Mouse (Mus musculus): ENCODE measurements at regions not wholly inside any gene's neighbourhood (a gene's known extent, or its start where the extent isn't known, plus 50 kb on each side); places are given as distances from the start of the nearest gene placed in this dataset.

DNA sequence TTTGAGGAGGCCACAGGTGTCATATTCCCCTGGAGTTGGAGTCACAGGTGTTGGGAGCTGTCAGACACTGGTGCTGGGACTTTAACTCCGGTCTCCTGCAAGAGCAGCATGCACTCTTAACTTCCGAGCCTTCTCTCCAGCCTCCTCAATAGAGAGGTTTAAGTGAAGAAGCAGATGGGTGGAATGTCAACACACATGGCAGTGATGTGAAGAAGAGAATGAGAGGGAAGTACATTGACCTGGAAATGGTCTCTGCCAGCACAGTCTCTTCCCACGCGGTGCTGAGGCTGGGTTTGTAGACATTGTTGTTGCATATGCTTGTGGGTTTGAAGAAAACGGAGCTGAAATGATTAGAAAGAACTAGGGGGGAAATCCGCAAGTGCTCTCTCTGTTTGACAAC lies 112.0 kb upstream of the Fn1 start:
- DNase-seq (ENCODE audit: low spot score): no peak

DNA sequence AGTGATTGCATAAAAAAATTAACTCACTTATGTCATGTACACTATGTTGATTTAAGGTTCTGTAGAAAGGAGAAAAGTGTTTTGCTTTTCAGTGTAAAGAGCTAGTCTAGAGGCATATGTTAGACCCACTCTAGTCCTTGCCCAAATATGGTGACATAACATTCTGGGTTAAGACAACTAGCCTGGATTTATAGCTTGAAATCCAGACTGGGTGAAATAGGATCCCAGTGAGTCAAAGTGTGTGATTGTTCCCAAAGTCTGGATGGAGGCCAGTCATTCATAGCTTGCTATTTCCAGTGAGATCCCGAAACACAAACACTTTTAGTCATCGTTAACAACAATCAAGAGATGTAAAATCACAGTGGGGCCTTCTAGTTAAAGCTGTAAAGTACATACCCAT lies 110.5 kb upstream of the Fn1 start:
- peak; percentile 96 for DNase-seq (ENCODE audit: low spot score)

DNA sequence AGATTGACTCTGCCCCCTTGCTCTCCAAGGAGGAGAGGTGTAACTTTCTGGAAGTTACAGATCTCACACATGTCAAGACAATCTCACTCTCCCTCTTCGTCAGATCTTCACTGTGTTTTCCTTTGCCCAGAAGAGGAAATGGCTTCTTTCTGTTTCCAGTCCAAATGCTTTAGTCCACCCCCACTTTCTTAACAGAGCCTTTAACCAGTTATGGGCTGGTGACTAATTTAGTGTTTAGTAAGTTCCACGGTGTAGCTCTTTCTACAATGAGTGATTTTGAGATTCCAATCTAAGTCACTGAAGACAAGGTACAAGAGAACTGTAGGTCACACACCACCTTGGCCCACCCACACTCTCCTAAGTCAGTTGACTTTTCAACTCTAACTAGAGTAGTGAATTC lies 107.3 kb upstream of the Fn1 start:
- no peak for DNase-seq (ENCODE audit: low spot score)

DNA sequence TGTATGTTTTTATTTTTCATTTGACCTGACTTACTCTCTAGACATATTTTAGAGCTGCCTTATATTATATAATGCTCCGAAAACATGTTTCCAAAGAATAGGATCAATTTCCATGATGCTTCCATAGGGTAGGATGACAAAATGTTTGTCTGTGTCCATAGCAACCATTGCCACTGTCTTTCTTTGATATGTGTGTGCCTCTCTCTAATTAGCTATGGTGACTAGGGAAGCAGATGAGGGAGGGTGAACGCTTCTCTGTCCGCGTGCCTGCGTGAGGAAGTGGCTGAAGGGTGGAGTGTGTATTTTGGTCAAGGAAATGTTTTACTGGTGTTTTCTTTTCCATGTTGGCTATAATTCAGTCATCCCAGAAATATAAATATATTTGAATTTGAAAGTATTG lies 104.2 kb upstream of the Fn1 start:
- no peak for DNase-seq (ENCODE audit: low spot score)

DNA sequence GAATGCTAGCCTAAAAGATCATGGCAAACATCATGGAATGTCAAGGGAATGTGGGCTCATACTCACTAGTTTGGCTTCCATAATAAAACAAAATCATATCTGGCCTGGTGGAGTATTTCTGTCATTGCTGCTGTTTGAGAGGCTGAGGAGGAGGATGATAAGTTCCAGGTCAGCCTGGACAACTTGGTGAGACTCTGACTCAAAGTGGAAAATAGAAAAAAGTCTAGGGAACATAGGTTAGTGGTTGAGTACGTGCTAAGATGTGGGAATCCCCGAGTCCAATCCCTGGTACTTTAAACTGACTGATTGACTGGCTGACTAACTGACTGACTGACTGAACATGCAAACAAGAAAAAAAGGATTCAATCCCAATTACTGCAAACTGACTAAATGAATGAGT lies 103.2 kb upstream of the Fn1 start:
- DNase-seq (ENCODE audit: low spot score): no peak

DNA sequence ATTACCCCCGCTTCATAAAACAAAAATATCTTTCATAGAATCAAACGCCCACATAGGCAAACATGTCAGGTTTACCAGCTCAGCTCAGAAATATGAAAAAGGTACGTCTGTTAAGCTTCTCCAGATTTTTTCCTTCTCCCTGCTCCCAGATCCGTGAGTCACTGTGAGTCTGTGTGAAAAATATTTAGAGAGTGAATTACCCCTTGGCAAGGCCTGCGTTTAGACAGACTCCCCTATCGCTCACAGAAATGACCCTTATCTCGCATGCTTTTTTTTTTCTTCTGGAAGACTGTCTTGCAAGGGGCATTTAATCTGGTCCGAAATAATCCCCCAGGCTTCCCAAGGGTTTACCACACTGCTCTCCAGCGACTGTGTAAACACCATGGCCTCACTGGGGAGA lies 102.4 kb upstream of the Fn1 start:
- no peak for DNase-seq (ENCODE audit: low spot score)

DNA sequence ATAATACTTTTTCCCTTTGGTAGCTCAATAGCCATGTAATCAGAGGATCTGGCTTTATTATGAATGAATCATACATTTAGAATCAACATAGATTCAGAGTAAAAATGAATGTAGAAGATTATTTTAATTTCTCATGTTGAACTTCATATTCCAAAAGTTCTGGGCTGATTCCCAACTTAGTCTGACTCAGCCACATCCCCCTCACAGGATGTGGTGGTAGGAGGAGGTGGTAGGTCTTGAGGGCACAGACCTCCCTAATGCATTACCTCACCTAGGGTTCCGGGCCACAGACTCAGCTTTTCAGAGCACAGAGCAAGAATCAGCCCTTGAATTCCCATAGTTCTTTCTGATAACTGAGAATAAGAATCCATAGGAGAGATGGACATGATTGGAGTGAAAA lies 99.4 kb upstream of the Fn1 start:
- DNase-seq (ENCODE audit: low spot score): no peak

DNA sequence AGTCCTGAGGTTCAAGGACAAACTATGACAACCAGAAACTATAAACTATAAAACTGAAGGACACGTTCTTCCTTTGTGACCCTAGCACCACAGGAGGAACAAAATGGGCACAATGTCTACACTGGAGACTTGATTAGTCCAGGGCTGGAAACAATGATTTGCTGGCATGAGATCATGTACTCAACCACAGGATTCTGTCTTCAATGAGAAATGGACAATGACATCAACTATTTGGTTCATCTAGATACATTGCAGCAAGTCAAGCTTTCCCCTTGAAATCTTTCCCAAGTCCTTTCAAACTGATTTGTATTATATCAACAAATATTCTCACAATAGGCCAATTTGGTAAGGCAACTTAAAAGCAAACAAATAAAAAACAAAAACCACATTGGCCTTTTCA lies 98.6 kb upstream of the Fn1 start:
- no peak for DNase-seq (ENCODE audit: low spot score)

DNA sequence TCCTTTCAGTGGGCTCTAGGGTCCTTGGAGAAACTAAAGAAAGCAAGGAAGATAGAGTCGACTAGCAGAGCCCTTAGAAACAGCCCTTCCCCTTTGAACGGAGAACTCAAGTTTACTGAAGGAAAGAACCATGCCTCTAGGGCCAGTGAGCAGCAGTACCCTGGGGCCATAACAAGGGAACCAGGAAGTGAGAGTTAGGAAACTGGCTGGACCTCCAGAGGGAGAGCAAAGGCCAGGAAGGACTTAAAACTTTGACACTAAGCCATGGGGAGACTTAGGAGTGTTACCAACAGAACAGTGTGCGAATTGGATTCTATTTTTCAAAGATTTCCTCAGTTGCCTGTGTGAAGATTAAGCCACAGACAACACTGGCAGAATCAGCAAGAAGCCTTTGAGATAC lies 82.6 kb upstream of the Fn1 start:
- peak; percentile 62 for DNase-seq (ENCODE audit: low spot score)

DNA sequence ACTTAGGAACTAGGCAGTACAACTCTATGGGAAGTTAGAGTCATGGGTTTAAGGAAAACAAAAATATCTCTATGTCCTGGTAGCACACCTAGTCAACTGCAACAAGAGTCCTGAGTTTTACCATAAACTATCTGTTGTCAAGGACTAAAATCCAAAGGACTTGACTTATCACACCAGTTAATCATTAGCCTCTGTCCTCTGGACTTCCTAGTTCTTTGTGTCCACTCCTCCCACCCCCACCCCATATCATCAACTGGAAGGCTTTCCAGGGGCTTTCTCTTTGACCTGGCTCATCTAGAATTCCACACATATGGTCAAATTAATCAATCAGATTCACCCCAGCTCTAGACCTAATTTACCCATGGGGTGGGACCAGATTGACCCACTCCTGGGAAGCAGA lies 78.6 kb upstream of the Fn1 start:
- DNase-seq (ENCODE audit: low spot score): no peak

DNA sequence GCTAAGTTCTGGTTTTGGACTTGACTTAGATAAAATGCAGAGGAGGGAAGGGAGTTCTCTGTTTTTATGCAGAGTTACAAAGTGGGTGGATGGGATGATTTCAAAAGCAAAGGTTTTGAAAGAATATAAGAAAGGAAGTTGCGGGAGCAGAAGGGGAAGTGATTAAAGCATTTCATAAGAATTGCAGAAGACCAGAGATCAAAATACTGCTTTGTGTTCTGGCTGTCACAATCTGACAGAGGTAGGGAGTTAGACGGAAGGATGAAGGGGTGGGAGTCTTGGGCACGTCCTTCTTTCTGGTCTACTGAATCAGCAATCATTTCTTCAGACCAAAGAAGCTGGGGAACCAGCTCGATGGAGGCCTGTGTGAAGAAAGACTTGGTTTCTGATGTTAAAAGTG lies 78.0 kb upstream of the Fn1 start:
- no peak for DNase-seq (ENCODE audit: low spot score)

DNA sequence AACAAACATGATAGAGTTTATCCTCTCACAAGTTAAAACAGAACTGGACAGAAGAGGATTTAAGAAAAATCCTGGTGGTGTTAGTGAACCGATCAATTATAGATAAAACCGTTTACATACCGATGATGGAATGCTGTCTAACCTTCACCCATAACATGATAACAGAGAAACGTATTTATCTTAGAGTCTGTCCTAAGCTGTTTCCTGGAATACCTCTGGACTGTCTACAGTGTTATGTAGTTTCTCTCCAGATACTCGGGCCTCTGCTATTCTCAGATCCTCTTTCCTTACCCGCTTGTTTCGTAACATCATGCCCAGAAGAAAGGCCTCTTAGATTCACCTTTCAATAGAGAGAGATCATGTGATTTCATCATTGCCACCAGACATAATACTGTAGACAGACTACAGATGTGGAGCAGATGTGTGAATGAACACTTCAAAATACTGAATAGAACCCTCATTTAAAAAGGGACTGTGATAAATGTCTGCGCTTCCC lies 75.9 kb upstream of the Fn1 start:
- no peak for DNase-seq (ENCODE audit: low spot score)

DNA sequence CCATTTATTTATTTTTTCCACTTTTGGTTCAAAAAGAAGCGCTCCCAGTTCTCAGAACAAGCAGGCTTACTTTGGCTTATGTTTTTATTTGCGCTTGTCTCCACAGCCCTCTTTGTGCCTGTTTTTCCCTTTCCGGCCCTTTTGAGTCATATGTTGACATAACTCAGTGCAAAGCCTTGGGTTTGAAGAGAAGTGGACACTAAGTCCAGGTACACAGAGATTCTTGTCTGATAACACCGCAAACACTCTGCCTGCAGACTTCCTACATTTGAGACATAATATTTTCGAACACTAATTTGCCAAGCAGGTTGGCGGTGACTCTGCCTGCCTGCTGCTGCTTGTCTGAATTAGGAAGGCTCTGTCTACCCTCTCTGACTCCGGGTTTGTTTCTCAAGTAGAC lies 70.8 kb upstream of the Fn1 start:
- DNase-seq (ENCODE audit: low spot score): no peak

DNA sequence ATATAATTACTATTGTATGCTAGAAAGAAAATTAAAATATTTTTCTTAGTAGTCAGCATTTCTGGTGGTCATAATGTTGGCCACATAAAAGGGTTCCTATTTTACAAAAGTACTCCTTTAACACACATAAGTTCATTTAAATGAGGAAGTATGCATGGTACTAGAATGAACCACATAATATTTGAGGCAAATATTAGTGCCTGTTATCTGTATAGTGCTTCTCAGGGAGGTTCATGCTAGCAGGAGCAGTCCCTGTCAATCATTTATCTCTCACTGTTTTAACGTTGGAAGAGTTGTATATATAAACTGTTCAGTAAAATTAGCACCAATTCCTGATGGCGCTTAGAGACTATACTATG lies 70.0 kb upstream of the Fn1 start:
- no peak for DNase-seq (ENCODE audit: low spot score)

DNA sequence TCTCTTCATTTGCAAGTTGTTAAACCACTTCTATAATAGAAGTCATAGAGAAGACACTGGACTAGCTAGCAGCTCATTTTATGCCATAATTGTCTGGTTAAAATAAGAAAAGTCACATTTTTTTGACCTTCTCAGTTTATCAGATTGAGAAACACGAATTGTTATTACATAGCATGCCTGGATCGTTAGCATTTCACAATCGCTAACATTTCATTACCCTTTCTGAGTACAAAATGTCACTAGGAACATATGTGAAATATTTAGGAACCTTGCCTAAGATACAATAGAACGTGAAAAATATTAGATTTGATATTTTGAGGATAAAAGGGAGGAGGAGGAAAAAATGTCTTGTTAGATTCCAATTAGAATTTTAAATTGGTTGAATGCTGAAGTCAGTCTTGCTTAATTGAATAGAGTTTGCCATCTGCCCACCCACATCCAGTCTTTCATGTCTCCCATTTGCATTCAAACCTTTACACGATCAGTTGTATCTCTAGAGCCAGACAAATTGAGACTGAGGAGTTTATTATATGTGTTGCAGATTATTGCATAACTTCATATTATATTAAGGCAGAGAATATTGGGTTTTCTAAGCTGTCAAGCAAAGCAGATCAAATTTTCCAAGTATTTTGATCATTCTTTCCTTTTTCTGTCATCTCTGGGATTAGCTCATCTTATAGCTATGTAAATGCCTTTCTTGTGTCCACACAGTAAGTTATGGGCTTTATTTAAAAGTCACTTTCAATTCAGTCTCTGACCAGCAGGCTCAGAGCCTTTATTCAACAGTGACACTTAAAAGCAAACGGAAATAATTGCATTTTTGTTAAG lies 69.4 kb upstream of the Fn1 start:
- no peak for DNase-seq (ENCODE audit: low spot score)

Data from adipocyte (in vitro differentiated cells).